Mouse (Mus musculus): Measurements from ENCODE around the gene Dicer1. TPM values are rescaled to one million over a fixed set of nuclear protein-coding genes. Genes with fewer than 3 reads are reported as not detected.

Gene Dicer1
- polyA plus RNA-seq, 1 experiment from 2014 or later = 10.5 TPM

DNA sequence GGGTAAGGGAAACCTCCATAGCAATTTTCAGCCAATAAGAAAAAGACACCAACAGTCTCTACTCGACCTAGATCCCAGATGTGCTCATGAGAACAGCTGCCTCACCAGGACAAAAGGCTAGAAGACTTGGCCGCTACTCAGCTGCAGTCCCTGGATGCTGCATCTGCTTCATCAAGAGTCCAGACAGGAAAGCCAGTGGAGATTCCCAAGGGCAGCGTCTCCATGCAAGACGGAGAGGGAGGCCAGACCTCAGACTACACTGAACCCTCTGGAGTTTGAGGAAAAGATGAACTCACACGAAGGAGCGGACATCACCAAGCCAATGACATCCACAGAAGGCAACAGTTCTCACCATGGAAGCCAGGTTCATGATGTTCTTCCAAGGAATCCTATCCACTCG is 14.0 kb upstream of the Dicer1 start:
- no peak overlapping the region for H3K4me3 ChIP-seq (replicated peaks)
- H3K27me3 ChIP-seq = no peaks in the 10 kb centered on the region
- H3K4me1 ChIP-seq (replicated peaks) = no peaks in the 10 kb centered on the region
- 54% methylated on average over 7 of the region's 7 CpGs for WGBS (ENCODE audit: insufficient replicate concordance)
- H3K36me3 ChIP-seq (replicated peaks) = no peaks in the 10 kb centered on the region
- H3K9ac ChIP-seq = no peak overlapping the region
- H3K27ac ChIP-seq (replicated peaks) = no peak overlapping the region
- no peak for ATAC-seq (ENCODE audit: insufficient read depth)
- H3K4me2 ChIP-seq = no peak overlapping the region
- H3K9me3 ChIP-seq (replicated peaks) = no peaks in the 10 kb centered on the region

DNA sequence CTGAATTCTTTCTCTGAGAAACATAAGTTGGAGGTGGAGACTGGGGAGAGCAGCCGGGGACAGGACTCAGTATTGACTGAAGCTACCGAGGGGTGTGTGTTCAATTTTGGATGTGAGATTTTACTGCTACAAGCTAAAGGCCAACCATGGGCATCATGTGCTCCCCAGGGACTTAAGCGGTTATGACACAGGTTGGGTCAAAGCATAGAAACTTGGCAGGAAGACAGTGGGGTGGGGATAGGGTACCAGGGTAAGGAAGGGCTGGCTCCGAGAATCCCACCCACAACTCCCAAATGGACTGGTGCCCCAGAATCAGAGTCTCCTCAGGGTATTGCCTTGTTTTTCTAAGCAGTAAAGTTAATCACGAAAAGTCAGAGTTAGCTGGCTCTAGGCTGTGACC is 13.4 kb upstream of the Dicer1 start:
- H3K27me3 ChIP-seq = no peaks in the 10 kb centered on the region
- H3K27ac ChIP-seq (replicated peaks) = no peak overlapping the region
- H3K9me3 ChIP-seq (replicated peaks) = no peaks in the 10 kb centered on the region
- no peaks in the 10 kb centered on the region for H3K36me3 ChIP-seq (replicated peaks)
- ATAC-seq (ENCODE audit: insufficient read depth) = no peak
- no peaks in the 10 kb centered on the region for H3K4me1 ChIP-seq (replicated peaks)
- H3K9ac ChIP-seq = no peak overlapping the region
- no peak overlapping the region for H3K4me2 ChIP-seq
- H3K4me3 ChIP-seq (replicated peaks) = no peak overlapping the region
- WGBS (ENCODE audit: insufficient replicate concordance) = 57% methylated on average over 5 of the region's 5 CpGs

DNA sequence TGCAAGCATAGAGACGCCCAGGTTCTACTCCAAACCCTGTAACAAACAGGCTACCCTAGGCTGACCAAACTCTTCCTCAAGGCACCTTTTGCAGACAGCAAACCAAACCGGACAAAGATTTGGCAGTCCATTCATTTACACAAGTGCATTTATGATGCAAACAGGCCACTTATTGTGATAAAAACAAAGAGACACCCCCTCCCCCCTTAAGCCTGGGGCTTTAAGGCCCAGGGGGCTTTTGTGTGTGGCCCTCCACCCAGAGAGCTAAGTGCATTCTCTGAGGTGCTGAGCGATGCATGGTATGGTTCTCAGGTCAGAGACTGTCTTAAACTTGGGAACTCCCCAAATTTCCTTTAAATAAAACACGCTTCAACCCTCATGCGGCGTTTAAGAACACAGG is 12.2 kb upstream of the Dicer1 start:
- no peak overlapping the region for H3K9ac ChIP-seq
- no peaks in the 10 kb centered on the region for H3K36me3 ChIP-seq (replicated peaks)
- ATAC-seq (ENCODE audit: insufficient read depth) = no peak
- no peak overlapping the region for H3K27ac ChIP-seq (replicated peaks)
- H3K4me1 ChIP-seq (replicated peaks) = no peaks in the 10 kb centered on the region
- H3K27me3 ChIP-seq = no peaks in the 10 kb centered on the region
- no peak overlapping the region for H3K4me3 ChIP-seq (replicated peaks)
- WGBS (ENCODE audit: insufficient replicate concordance) = 77% methylated on average over 6 of the region's 6 CpGs
- H3K9me3 ChIP-seq (replicated peaks) = no peaks in the 10 kb centered on the region
- H3K4me2 ChIP-seq = no peak overlapping the region

DNA sequence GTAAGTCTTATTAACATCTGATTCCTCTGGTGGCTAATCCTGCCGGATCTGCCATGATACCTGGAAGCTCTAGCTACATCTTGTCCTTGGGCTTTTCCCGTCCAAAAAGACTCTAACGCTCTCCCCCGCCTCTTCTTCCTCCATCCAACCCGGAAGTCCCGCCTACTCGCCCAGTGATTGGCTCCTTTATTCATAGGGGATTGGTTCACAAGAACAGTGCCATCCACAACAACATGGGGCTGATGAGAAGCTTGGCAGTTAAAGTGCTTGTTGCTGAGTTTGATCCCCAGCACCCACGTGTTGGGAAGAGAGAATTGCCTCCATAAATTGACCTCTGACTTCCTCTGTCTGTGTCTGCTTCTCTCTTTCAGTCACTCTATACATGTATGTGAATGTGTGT is 9.7 kb upstream of the Dicer1 start:
- 63% methylated on average over 8 of the region's 8 CpGs for WGBS (ENCODE audit: insufficient replicate concordance)

DNA sequence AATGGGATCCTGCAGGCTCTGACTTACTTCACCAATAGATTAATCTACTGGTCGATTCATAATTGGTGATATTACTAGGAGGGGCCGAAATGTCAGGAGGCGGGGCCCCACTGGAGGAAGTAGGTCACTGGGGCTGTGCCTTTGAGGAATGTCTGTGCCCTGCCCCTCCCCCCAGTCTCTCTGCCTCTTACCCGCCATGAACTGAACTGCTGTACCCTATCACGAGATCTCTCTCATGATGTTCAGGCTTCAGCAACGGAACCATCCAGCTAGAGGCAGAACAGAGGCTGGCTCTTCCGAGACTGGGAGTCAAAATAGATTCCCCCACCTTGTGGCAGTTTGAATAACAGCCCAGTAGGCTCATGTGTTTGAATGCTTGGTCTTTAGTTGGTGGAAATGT is 6.3 kb upstream of the Dicer1 start:
- H3K9me3 ChIP-seq (replicated peaks) = no peaks in the 10 kb centered on the region
- no peak for ATAC-seq (ENCODE audit: insufficient read depth)
- no peak overlapping the region for H3K4me2 ChIP-seq
- no peak overlapping the region for H3K4me3 ChIP-seq (replicated peaks)
- H3K27me3 ChIP-seq = no peaks in the 10 kb centered on the region
- H3K9ac ChIP-seq = no peak overlapping the region
- no peaks in the 10 kb centered on the region for H3K36me3 ChIP-seq (replicated peaks)
- 60% methylated on average over 7 of the region's 7 CpGs for WGBS (ENCODE audit: insufficient replicate concordance)
- H3K4me1 ChIP-seq (replicated peaks) = peaks cover 1% of the 10 kb centered on the region; the same call in 1 of the 2 replicates
- no peak overlapping the region for H3K27ac ChIP-seq (replicated peaks)

More for the DNA sequence above, 9.7 kb upstream of the Dicer1 start:
- no peaks in the 10 kb centered on the region for H3K36me3 ChIP-seq (replicated peaks)
- no peak overlapping the region for H3K27ac ChIP-seq (replicated peaks)
- no peak overlapping the region for H3K9ac ChIP-seq
- H3K27me3 ChIP-seq = no peaks in the 10 kb centered on the region
- no peak overlapping the region for H3K4me2 ChIP-seq
- no peak overlapping the region for H3K4me3 ChIP-seq (replicated peaks)
- H3K9me3 ChIP-seq (replicated peaks) = no peaks in the 10 kb centered on the region
- no peak for ATAC-seq (ENCODE audit: insufficient read depth)
- H3K4me1 ChIP-seq (replicated peaks) = no peaks in the 10 kb centered on the region

DNA sequence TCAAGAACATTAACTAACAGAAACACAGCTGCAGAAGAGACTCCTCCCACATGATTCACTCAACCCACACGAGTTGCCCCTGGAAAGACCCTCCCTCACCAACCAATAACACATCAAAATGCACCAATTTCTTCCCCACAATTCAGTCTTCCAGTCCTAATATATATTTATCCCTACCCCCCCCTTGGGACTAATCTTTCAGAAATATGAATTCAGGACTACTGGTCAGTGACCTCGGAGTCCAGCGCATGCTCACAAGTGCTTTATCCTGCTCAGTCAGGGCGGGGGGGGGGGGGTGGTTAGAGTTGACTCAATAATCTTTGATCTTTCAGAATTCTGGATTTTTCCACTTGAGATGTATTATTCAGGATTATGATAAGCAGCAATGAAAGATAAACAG is 1.9 kb upstream of the Dicer1 start:
- Histone ChIP-seq H3K9ac (no peak overlapping the region), H3K4me2 (no peak overlapping the region), H3K4me1 (replicated peaks) (peaks cover 40% of the 10 kb centered on the region), H3K4me3 (replicated peaks) (no peak overlapping the region), H3K36me3 (replicated peaks) (peaks cover 8% of the 10 kb centered on the region; the same call in 1 of the 2 replicates), H3K27me3 (no peaks in the 10 kb centered on the region), H3K9me3 (replicated peaks) (no peaks in the 10 kb centered on the region), H3K27ac (replicated peaks) (no peak overlapping the region)
- 65% methylated on average over 4 of the region's 4 CpGs for WGBS (ENCODE audit: insufficient replicate concordance)
- no peak for ATAC-seq (ENCODE audit: insufficient read depth)

DNA sequence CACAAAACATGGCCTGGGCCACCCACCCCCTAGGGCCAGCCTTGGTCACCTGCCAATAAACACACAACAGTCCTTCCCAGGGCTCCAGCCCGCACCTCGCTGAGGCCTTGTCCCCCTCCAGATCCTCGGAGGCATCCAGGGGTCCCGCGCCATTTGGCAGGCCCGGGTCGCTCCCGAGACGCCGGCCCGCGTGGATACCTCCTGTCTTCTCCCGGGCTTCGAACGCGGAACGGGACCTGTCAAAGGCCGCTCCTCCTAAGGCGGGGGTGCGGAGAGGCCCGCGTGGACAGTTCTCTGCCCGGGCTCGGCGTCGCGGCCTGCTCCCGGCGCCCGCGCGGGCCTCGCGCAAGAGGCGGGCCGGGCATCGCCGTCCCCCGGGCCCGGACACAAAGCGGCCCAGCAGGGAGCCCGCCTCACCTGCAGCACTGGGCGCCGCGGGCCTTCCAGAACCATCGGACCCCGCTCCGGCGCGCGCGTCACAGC is 380 bp downstream of the Dicer1 start:
- H3K27me3 ChIP-seq = no peaks in the 10 kb centered on the region
- peak overlapping the region; percentile 85 for H3K9ac ChIP-seq
- ATAC-seq (ENCODE audit: insufficient read depth) = peak; percentile 53
- H3K4me1 ChIP-seq (replicated peaks) = peaks cover 54% of the 10 kb centered on the region
- peak overlapping the region; percentile 77 for H3K27ac ChIP-seq (replicated peaks)
- H3K36me3 ChIP-seq (replicated peaks) = peaks cover 8% of the 10 kb centered on the region; the same call in 1 of the 2 replicates
- peak overlapping the region; percentile 94 for H3K4me2 ChIP-seq
- under 1% methylated on average over 52 of the region's 52 CpGs for WGBS (ENCODE audit: insufficient replicate concordance)
- no peaks in the 10 kb centered on the region for H3K9me3 ChIP-seq (replicated peaks)
- peak overlapping the region; percentile 84 for H3K4me3 ChIP-seq (replicated peaks)

DNA sequence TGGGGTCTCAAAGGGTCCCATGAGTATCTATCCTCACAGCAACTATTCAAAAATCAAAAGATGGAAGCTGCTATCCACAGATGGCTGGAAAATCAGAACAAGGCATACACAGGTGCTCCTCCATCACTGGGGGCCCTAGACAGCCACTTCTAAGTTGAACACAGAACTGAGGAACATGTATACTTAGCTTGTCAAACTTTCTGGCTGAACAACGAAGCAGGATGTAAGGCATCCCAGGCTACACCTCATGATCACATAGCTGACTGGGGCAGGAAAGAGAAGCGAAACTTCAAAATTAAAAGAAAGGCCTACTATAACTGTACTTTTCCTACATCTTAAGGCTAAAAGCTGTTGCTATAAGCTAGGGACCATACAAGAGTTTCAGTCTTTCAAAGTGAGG is 2.8 kb downstream of the Dicer1 start:
- H3K4me3 ChIP-seq (replicated peaks) = no peak overlapping the region
- peaks cover 8% of the 10 kb centered on the region; the same call in 1 of the 2 replicates for H3K36me3 ChIP-seq (replicated peaks)
- no peak overlapping the region for H3K9ac ChIP-seq
- ATAC-seq (ENCODE audit: insufficient read depth) = no peak
- H3K9me3 ChIP-seq (replicated peaks) = no peaks in the 10 kb centered on the region
- WGBS (ENCODE audit: insufficient replicate concordance) = 74% methylated on average over 2 of the region's 2 CpGs
- peaks cover 54% of the 10 kb centered on the region for H3K4me1 ChIP-seq (replicated peaks)
- no peak overlapping the region for H3K27ac ChIP-seq (replicated peaks)
- H3K27me3 ChIP-seq = no peaks in the 10 kb centered on the region
- no peak overlapping the region for H3K4me2 ChIP-seq

DNA sequence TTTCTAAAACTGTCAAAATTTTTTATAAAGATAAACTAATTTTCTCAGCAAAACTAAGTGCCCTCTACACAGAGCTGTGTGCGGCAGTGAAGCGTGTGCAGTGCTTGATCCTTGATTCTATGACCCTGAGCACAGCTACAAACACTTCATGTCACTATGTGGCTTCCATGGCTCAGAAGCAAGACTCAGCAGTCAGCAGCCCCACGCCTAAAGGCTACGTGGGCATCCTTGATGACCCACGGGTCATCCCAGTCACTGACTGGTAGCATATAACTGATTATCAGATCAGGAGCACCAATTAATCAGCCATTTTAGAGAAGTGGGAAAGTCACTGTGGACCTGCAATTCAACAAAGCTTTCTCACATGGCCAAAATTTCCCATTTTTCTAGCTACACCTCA is 4.5 kb downstream of the Dicer1 start:
- WGBS (ENCODE audit: insufficient replicate concordance) = 71% methylated on average over 5 of the region's 5 CpGs

DNA sequence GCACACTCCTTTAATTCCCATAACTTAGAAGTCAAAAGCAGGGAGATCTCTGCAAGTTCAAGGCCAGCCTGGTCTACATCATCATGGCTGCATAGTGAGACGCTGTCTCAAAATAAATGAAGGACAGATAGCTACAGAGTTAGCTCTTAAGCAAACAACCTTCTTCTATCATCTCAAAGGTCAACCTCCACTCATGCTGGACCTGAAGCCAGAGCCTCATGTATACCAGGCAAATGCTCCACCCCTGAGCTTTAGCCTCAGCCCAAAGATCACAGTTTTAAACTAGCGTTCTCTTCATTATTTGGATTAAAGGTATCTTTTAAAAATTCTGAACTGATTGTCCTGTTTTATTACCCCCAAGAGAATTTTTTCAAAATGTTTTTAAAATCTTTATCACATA is 5.2 kb downstream of the Dicer1 start:
- Histone ChIP-seq H3K4me2 (no peak overlapping the region), H3K27ac (replicated peaks) (no peak overlapping the region), H3K4me1 (replicated peaks) (peaks cover 57% of the 10 kb centered on the region), H3K9me3 (replicated peaks) (no peaks in the 10 kb centered on the region), H3K36me3 (replicated peaks) (peaks cover 8% of the 10 kb centered on the region; the same call in 1 of the 2 replicates), H3K27me3 (no peaks in the 10 kb centered on the region), H3K9ac (no peak overlapping the region), H3K4me3 (replicated peaks) (no peak overlapping the region)
- ATAC-seq (ENCODE audit: insufficient read depth) = no peak
- WGBS (ENCODE audit: insufficient replicate concordance) = 75% methylated on average over 2 of the region's 2 CpGs

More for the DNA sequence above, 4.5 kb downstream of the Dicer1 start:
- H3K4me3 ChIP-seq (replicated peaks) = no peak overlapping the region
- H3K27me3 ChIP-seq = no peaks in the 10 kb centered on the region
- H3K9ac ChIP-seq = no peak overlapping the region
- no peaks in the 10 kb centered on the region for H3K9me3 ChIP-seq (replicated peaks)
- H3K4me1 ChIP-seq (replicated peaks) = peaks cover 54% of the 10 kb centered on the region
- H3K36me3 ChIP-seq (replicated peaks) = peaks cover 8% of the 10 kb centered on the region; the same call in 1 of the 2 replicates
- H3K27ac ChIP-seq (replicated peaks) = no peak overlapping the region
- no peak overlapping the region for H3K4me2 ChIP-seq
- ATAC-seq (ENCODE audit: insufficient read depth) = no peak

DNA sequence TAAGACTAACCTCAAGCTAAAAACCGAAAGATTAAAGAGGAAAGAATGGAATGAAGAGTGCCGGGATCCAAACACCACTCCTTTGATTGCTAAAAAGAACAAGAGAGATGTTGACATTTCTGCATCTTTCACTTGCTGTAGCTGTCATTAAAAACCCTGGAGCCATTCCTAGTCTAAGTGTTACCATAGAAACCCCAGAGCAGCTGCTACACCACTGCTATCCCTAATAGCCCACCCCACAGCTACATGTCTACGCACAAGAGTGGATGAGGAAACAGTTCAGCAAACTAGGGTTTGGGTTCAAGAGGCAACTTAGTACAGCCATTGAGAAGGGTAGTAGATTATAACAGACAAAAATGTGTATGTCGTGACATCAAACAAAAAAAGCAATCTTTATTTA is 8.1 kb downstream of the Dicer1 start:
- peaks cover 39% of the 10 kb centered on the region for H3K4me1 ChIP-seq (replicated peaks)
- no peak for ATAC-seq (ENCODE audit: insufficient read depth)
- H3K4me3 ChIP-seq (replicated peaks) = no peak overlapping the region
- H3K9me3 ChIP-seq (replicated peaks) = no peaks in the 10 kb centered on the region
- 77% methylated on average over 4 of the region's 4 CpGs for WGBS (ENCODE audit: insufficient replicate concordance)
- no peak overlapping the region for H3K4me2 ChIP-seq
- no peaks in the 10 kb centered on the region for H3K27me3 ChIP-seq
- no peaks in the 10 kb centered on the region for H3K36me3 ChIP-seq (replicated peaks)
- H3K9ac ChIP-seq = no peak overlapping the region
- no peak overlapping the region for H3K27ac ChIP-seq (replicated peaks)

DNA sequence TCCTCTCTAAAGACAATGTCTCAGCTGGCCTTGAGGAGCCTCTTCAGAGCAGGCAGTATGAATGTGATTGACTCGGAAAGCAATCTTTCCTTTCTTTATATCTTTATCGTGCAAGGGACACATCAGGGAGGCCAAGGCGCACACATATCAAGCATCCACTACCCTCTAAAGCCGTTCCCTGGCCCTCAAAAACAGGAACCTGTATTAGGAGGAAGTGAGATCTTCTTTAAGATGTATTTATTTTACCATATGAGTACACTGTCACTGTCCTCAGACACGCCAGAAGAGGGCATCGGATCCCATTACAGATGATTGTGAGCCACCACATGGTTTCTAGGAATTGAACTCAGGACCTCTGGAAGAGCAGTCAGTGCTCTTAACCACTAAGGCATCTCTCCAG is 9.5 kb downstream of the Dicer1 start:
- Histone ChIP-seq H3K9ac (no peak overlapping the region), H3K27ac (replicated peaks) (no peak overlapping the region), H3K9me3 (replicated peaks) (no peaks in the 10 kb centered on the region), H3K36me3 (replicated peaks) (peaks cover 11% of the 10 kb centered on the region), H3K4me3 (replicated peaks) (no peak overlapping the region), H3K4me2 (no peak overlapping the region), H3K4me1 (replicated peaks) (peaks cover 29% of the 10 kb centered on the region), H3K27me3 (no peaks in the 10 kb centered on the region)
- 16% methylated on average over 6 of the region's 6 CpGs for WGBS (ENCODE audit: insufficient replicate concordance)
- 0 out of 2 replicates have a peak, but pooled peaks have one; percentile 16 for ATAC-seq (ENCODE audit: insufficient read depth)

All from liver, embryonic 15.5 days (tissue).